Mouse (Mus musculus) kidney, embryonic 15.5 days (tissue): ENCODE measurements around the gene Slc23a4. TPM values are rescaled to one million over a fixed set of nuclear protein-coding genes. Genes with fewer than 3 reads are reported as not detected.

Experiments
- ATAC-seq: fragments of 200-750 bp; cut with Nextera tagmentation; replicated peaks from 2 replicates; pipeline ENCODE4 v1.8.0; 2017; ENCODE audit warnings: moderate TSS enrichment; ENCODE audit not compliant: low FRiP score
- H3K27ac ChIP-seq: fragments of 300-500 bp; sonication (generic); 2 replicates; pipeline ENCODE4 v1.5.1; 2015; ENCODE audit warnings: mild to moderate bottlenecking, inconsistent platforms
- H3K27me3 ChIP-seq: fragments of 300-500 bp; sonication (generic); 2 replicates; pipeline ENCODE4 v1.6.1; 2015; ENCODE audit warnings: inconsistent platforms
- H3K36me3 ChIP-seq: fragments of 300-500 bp; sonication (generic); 2 replicates; pipeline ENCODE4 v1.6.1; 2015; ENCODE audit warnings: inconsistent platforms
- H3K4me1 ChIP-seq: fragments of 300-500 bp; sonication (generic); 2 replicates; pipeline ENCODE4 v1.6.1; 2015; ENCODE audit warnings: inconsistent platforms
- H3K4me2 ChIP-seq: fragments of 300-500 bp; sonication (generic); 2 replicates; pipeline ENCODE4 v1.6.1; 2015; ENCODE audit warnings: moderate library complexity, mild to moderate bottlenecking, inconsistent platforms
- H3K4me3 ChIP-seq: fragments of 300-500 bp; sonication (generic); replicated peaks from 2 replicates; pipeline ENCODE4 v1.5.1; 2015; ENCODE audit warnings: mild to moderate bottlenecking, inconsistent platforms
- H3K9ac ChIP-seq: fragments of 300-500 bp; sonication (generic); 2 replicates; pipeline ENCODE4 v1.6.1; 2015; ENCODE audit warnings: mild to moderate bottlenecking, inconsistent platforms
- H3K9me3 ChIP-seq: fragments of 300-500 bp; sonication (generic); replicated peaks from 2 replicates; pipeline ENCODE4 v1.6.1; 2016; ENCODE audit warnings: inconsistent platforms
- WGBS: fragments of 180-500 bp; shearing (Covaris S2); methylation state at CpG from one replicate; pipeline ENCODE4 v1.1.7; 2015; ENCODE audit warnings: mixed read lengths; 5-methylcytosine and 5-hydroxymethylcytosine counted together
- polyA plus RNA-seq: library from polyadenylated mRNA; unstranded; fragments of >200 nt; fragmentation: Nextera tagmentation; extraction: Ambion mirVana; gene quantifications from 2 replicates; pipeline ENCODE4 v1.2.1, GENCODE M21; 2015

Gene Slc23a4
- polyA plus RNA-seq, 1 experiment from 2014 or later = 0.25 TPM

- ATAC-seq = no peak
- H3K4me3 ChIP-seq = no peak overlapping the region
- 0 out of 2 replicates have a peak, but pooled peaks cover 3% of the 10 kb centered on the region for H3K9me3 ChIP-seq
- no peaks in the 10 kb centered on the region for H3K27me3 ChIP-seq
- 65% methylated on average over 7 of the region's 7 CpGs for WGBS
- H3K4me1 ChIP-seq = peaks cover 15% of the 10 kb centered on the region
- H3K36me3 ChIP-seq = no peaks in the 10 kb centered on the region
- no peak overlapping the region for H3K4me2 ChIP-seq
- no peak overlapping the region for H3K9ac ChIP-seq
- no peak overlapping the region for H3K27ac ChIP-seq
Observed at GRCm38 (mm10) chr6:34951956-34952667, 36.1 kb downstream of the Slc23a4 start.

GRCm38 (mm10) chr6:34951518-34951917, 36.7 kb downstream of the Slc23a4 start:
- Histone ChIP-seq H3K4me2 (no peak overlapping the region), H3K27ac (no peak overlapping the region), H3K9me3 (0 out of 2 replicates have a peak, but pooled peaks cover 3% of the 10 kb centered on the region), H3K4me3 (no peak overlapping the region), H3K9ac (no peak overlapping the region), H3K27me3 (no peaks in the 10 kb centered on the region), H3K4me1 (peaks cover 15% of the 10 kb centered on the region), H3K36me3 (no peaks in the 10 kb centered on the region)
- WGBS = 86% methylated on average over 7 of the region's 7 CpGs
- ATAC-seq = no peak

- 27% methylated on average over 11 of the region's 11 CpGs for WGBS
- H3K4me3 ChIP-seq = peak overlapping the region; percentile 24; the same call in 1 of the 2 replicates
- ATAC-seq = no peak
Observed at GRCm38 (mm10) chr6:34948461-34948860, 39.7 kb downstream of the Slc23a4 start.

GRCm38 (mm10) chr6:34946486-34947079, 41.6 kb downstream of the Slc23a4 start:
- H3K27me3 ChIP-seq = no peaks in the 10 kb centered on the region
- no peaks in the 10 kb centered on the region for H3K36me3 ChIP-seq
- H3K4me3 ChIP-seq = no peak overlapping the region
- 82% methylated on average over 1 of the region's 1 CpGs for WGBS
- no peak for ATAC-seq
- no peak overlapping the region for H3K27ac ChIP-seq
- 0 out of 2 replicates have a peak, but pooled peaks cover 3% of the 10 kb centered on the region for H3K9me3 ChIP-seq
- no peak overlapping the region for H3K4me2 ChIP-seq
- H3K9ac ChIP-seq = no peak overlapping the region
- peaks cover 13% of the 10 kb centered on the region for H3K4me1 ChIP-seq

More at GRCm38 (mm10) chr6:34948461-34948860, 39.7 kb downstream of the Slc23a4 start:
- H3K4me2 ChIP-seq = peak overlapping the region; percentile 53
- peaks cover 13% of the 10 kb centered on the region for H3K4me1 ChIP-seq
- no peaks in the 10 kb centered on the region for H3K36me3 ChIP-seq
- no peak overlapping the region for H3K9ac ChIP-seq
- H3K9me3 ChIP-seq = 0 out of 2 replicates have a peak, but pooled peaks cover 3% of the 10 kb centered on the region
- H3K27me3 ChIP-seq = no peaks in the 10 kb centered on the region
- no peak overlapping the region for H3K27ac ChIP-seq

GRCm38 (mm10) chr6:34943499-34943898, 44.7 kb downstream of the Slc23a4 start:
- Histone ChIP-seq H3K9me3 (0 out of 2 replicates have a peak, but pooled peaks cover 3% of the 10 kb centered on the region), H3K9ac (no peak overlapping the region), H3K4me1 (peaks cover 9% of the 10 kb centered on the region), H3K27ac (no peak overlapping the region), H3K27me3 (no peaks in the 10 kb centered on the region), H3K36me3 (no peaks in the 10 kb centered on the region), H3K4me2 (no peak overlapping the region), H3K4me3 (no peak overlapping the region)
- ATAC-seq = no peak
- 76% methylated on average over 5 of the region's 5 CpGs for WGBS

GRCm38 (mm10) chr6:34942446-34942845, 45.8 kb downstream of the Slc23a4 start:
- no peak for ATAC-seq
- WGBS = 84% methylated on average over 9 of the region's 9 CpGs
- H3K27me3 ChIP-seq = no peaks in the 10 kb centered on the region

GRCm38 (mm10) chr6:34941496-34941895, 46.7 kb downstream of the Slc23a4 start:
- H3K4me2 ChIP-seq = no peak overlapping the region
- no peak overlapping the region for H3K9ac ChIP-seq
- H3K4me3 ChIP-seq = no peak overlapping the region
- H3K27ac ChIP-seq = no peak overlapping the region
- no peak for ATAC-seq
- peaks cover 7% of the 10 kb centered on the region; the same call in 1 of the 2 replicates for H3K4me1 ChIP-seq
- H3K27me3 ChIP-seq = no peaks in the 10 kb centered on the region
- WGBS = 70% methylated on average over 2 of the region's 2 CpGs
- no peaks in the 10 kb centered on the region for H3K36me3 ChIP-seq
- H3K9me3 ChIP-seq = no peaks in the 10 kb centered on the region

More at GRCm38 (mm10) chr6:34942446-34942845, 45.8 kb downstream of the Slc23a4 start:
- no peak overlapping the region for H3K4me2 ChIP-seq
- no peak overlapping the region for H3K4me3 ChIP-seq
- H3K27ac ChIP-seq = no peak overlapping the region
- H3K4me1 ChIP-seq = peaks cover 7% of the 10 kb centered on the region; the same call in 1 of the 2 replicates
- H3K36me3 ChIP-seq = no peaks in the 10 kb centered on the region
- no peak overlapping the region for H3K9ac ChIP-seq
- 0 out of 2 replicates have a peak, but pooled peaks cover 3% of the 10 kb centered on the region for H3K9me3 ChIP-seq

- Histone ChIP-seq H3K9ac (no peak overlapping the region), H3K9me3 (no peaks in the 10 kb centered on the region), H3K36me3 (no peaks in the 10 kb centered on the region), H3K4me1 (peaks cover 4% of the 10 kb centered on the region; the same call in 1 of the 2 replicates), H3K27me3 (no peaks in the 10 kb centered on the region), H3K4me2 (no peak overlapping the region), H3K27ac (no peak overlapping the region), H3K4me3 (no peak overlapping the region)
- ATAC-seq = no peak
- WGBS = 90% methylated on average over 8 of the region's 8 CpGs
Observed at GRCm38 (mm10) chr6:34939451-34939850, 48.8 kb downstream of the Slc23a4 start.

GRCm38 (mm10) chr6:34938929-34939325, 49.3 kb downstream of the Slc23a4 start:
- ATAC-seq = no peak
- no peak overlapping the region for H3K9ac ChIP-seq

GRCm38 (mm10) chr6:34938280-34938928, 49.8 kb downstream of the Slc23a4 start:
- Histone ChIP-seq H3K4me1 (no peaks in the 10 kb centered on the region), H3K4me3 (no peak overlapping the region), H3K9me3 (no peaks in the 10 kb centered on the region), H3K9ac (no peak overlapping the region), H3K36me3 (no peaks in the 10 kb centered on the region), H3K4me2 (no peak overlapping the region), H3K27ac (no peak overlapping the region), H3K27me3 (no peaks in the 10 kb centered on the region)
- ATAC-seq = no peak
- 72% methylated on average over 7 of the region's 7 CpGs for WGBS

More at GRCm38 (mm10) chr6:34938929-34939325, 49.3 kb downstream of the Slc23a4 start:
- Histone ChIP-seq H3K4me3 (no peak overlapping the region), H3K27me3 (no peaks in the 10 kb centered on the region), H3K27ac (no peak overlapping the region), H3K36me3 (no peaks in the 10 kb centered on the region), H3K4me1 (no peaks in the 10 kb centered on the region), H3K4me2 (no peak overlapping the region), H3K9me3 (no peaks in the 10 kb centered on the region)
- WGBS = 43% methylated on average over 4 of the region's 4 CpGs

- Histone ChIP-seq H3K9me3 (no peaks in the 10 kb centered on the region), H3K36me3 (no peaks in the 10 kb centered on the region), H3K9ac (no peak overlapping the region), H3K4me2 (no peak overlapping the region), H3K4me1 (no peaks in the 10 kb centered on the region), H3K27me3 (no peaks in the 10 kb centered on the region), H3K4me3 (no peak overlapping the region), H3K27ac (no peak overlapping the region)
- WGBS = 72% methylated on average over 5 of the region's 5 CpGs
- ATAC-seq = no peak
Observed at GRCm38 (mm10) chr6:34936743-34937142, 51.5 kb downstream of the Slc23a4 start.

GRCm38 (mm10) chr6:34932633-34933032, 55.6 kb downstream of the Slc23a4 start:
- Histone ChIP-seq H3K36me3 (no peaks in the 10 kb centered on the region), H3K4me1 (no peaks in the 10 kb centered on the region), H3K4me2 (no peak overlapping the region), H3K9ac (no peak overlapping the region), H3K4me3 (no peak overlapping the region), H3K27me3 (no peaks in the 10 kb centered on the region), H3K9me3 (no peaks in the 10 kb centered on the region), H3K27ac (no peak overlapping the region)
- WGBS = 80% methylated on average over 1 of the region's 1 CpGs
- no peak for ATAC-seq
